Mouse (Mus musculus) midbrain, embryonic 10.5 days (tissue): ENCODE data around the gene Prkrip1. TPM values are rescaled to one million over a fixed set of nuclear protein-coding genes. Genes with fewer than 3 reads are reported as not detected.
"Not testable (repeated sequence)": the region's sequence is repeated elsewhere in the genome, so short reads cannot be mapped to it uniquely, and the experiment has no call there.

ENCODE experiments used
- DNase-seq: peaks from one replicate; pipeline ENCODE4 v3.0.0-alpha.2; 2017; ENCODE audit warnings: low spot score
- H3K27ac ChIP-seq: fragments of 300-500 bp; sonication (generic); replicated peaks from 2 replicates; pipeline ENCODE4 v1.5.1; 2016; ENCODE audit warnings: mild to moderate bottlenecking
- H3K27me3 ChIP-seq: fragments of 300-500 bp; sonication (generic); 2 replicates; pipeline ENCODE4 v1.6.1; 2016; ENCODE audit warnings: low read depth, mild to moderate bottlenecking; ENCODE audit not compliant: poor library complexity, severe bottlenecking
- H3K36me3 ChIP-seq: fragments of 300-500 bp; sonication (generic); 2 replicates; pipeline ENCODE4 v1.6.1; 2016; ENCODE audit warnings: mild to moderate bottlenecking, moderate library complexity
- H3K4me1 ChIP-seq: fragments of 300-500 bp; sonication (generic); 2 replicates; pipeline ENCODE4 v1.6.1; 2016
- H3K4me3 ChIP-seq: fragments of 300-500 bp; sonication (generic); 2 replicates; pipeline ENCODE4 v1.5.1; 2016; ENCODE audit warnings: mild to moderate bottlenecking, moderate library complexity
- H3K9me3 ChIP-seq: fragments of 300-500 bp; sonication (generic); replicated peaks from 2 replicates; pipeline ENCODE4 v1.6.1; 2016; ENCODE audit warnings: mild to moderate bottlenecking
- WGBS: fragments of 180-500 bp; shearing (Covaris S2); methylation state at CpG from one replicate; pipeline ENCODE4 v1.1.7; 2016; 5-methylcytosine and 5-hydroxymethylcytosine counted together
- polyA plus RNA-seq: library from polyadenylated mRNA; unstranded; fragments of >200 nt; fragmentation: Nextera tagmentation; extraction: Ambion mirVana; gene quantifications from 2 replicates; pipeline ENCODE4 v1.2.1, GENCODE M21; 2016

Gene Prkrip1
- polyA plus RNA-seq, 1 experiment from 2014 or later: 72.9 TPM

GRCm38 (mm10) chr5:136226246-136226876 is 27.6 kb upstream of the Prkrip1 start:
- peaks cover 5% of the 10 kb centered on the region for H3K27me3 ChIP-seq
- DNase-seq: no peak
- H3K9me3 ChIP-seq: no peaks in the 10 kb centered on the region
- no peak overlapping the region for H3K27ac ChIP-seq
- H3K4me1 ChIP-seq: peaks cover 8% of the 10 kb centered on the region
- no peak overlapping the region for H3K4me3 ChIP-seq
- 86% methylated on average over 7 of the region's 7 CpGs for WGBS
- H3K36me3 ChIP-seq: peaks cover 95% of the 10 kb centered on the region

- H3K4me3 ChIP-seq: no peak overlapping the region
- WGBS: 78% methylated on average over 12 of the region's 12 CpGs
- peaks cover 14% of the 10 kb centered on the region for H3K9me3 ChIP-seq
- no peaks in the 10 kb centered on the region for H3K4me1 ChIP-seq
- H3K27ac ChIP-seq: no peak overlapping the region
- H3K36me3 ChIP-seq: peaks cover 55% of the 10 kb centered on the region
- no peaks in the 10 kb centered on the region for H3K27me3 ChIP-seq
- no peak for DNase-seq
These were observed 19.8 kb upstream of the Prkrip1 start for GRCm38 (mm10) chr5:136218585-136218984.

GRCm38 (mm10) chr5:136217932-136218381 is 19.2 kb upstream of the Prkrip1 start:
- WGBS: 75% methylated on average over 4 of the region's 4 CpGs
- no peak for DNase-seq

GRCm38 (mm10) chr5:136217004-136217665 is 18.4 kb upstream of the Prkrip1 start:
- no peak overlapping the region for H3K27ac ChIP-seq
- peaks cover 14% of the 10 kb centered on the region for H3K9me3 ChIP-seq
- H3K4me1 ChIP-seq: no peaks in the 10 kb centered on the region
- peaks cover 41% of the 10 kb centered on the region for H3K36me3 ChIP-seq
- DNase-seq: no peak
- H3K27me3 ChIP-seq: no peaks in the 10 kb centered on the region
- H3K4me3 ChIP-seq: no peak overlapping the region
- WGBS: 85% methylated on average over 18 of the region's 18 CpGs

More at GRCm38 (mm10) chr5:136217932-136218381, 19.2 kb upstream of the Prkrip1 start:
- peaks cover 49% of the 10 kb centered on the region for H3K36me3 ChIP-seq
- H3K27ac ChIP-seq: no peak overlapping the region
- no peaks in the 10 kb centered on the region for H3K27me3 ChIP-seq
- H3K4me3 ChIP-seq: no peak overlapping the region
- H3K9me3 ChIP-seq: peaks cover 14% of the 10 kb centered on the region
- no peaks in the 10 kb centered on the region for H3K4me1 ChIP-seq

- no peak overlapping the region for H3K27ac ChIP-seq
- no peak overlapping the region for H3K4me3 ChIP-seq
- peaks cover 16% of the 10 kb centered on the region for H3K9me3 ChIP-seq
- no peaks in the 10 kb centered on the region for H3K4me1 ChIP-seq
- H3K36me3 ChIP-seq: peaks cover 29% of the 10 kb centered on the region
- 92% methylated on average over 5 of the region's 5 CpGs for WGBS
- no peak for DNase-seq
- no peaks in the 10 kb centered on the region for H3K27me3 ChIP-seq
These were observed 17.2 kb upstream of the Prkrip1 start for GRCm38 (mm10) chr5:136215958-136216357.

GRCm38 (mm10) chr5:136215211-136215610 is 16.4 kb upstream of the Prkrip1 start:
- no peak overlapping the region for H3K4me3 ChIP-seq
- no peaks in the 10 kb centered on the region for H3K27me3 ChIP-seq
- H3K9me3 ChIP-seq: peaks cover 16% of the 10 kb centered on the region
- H3K4me1 ChIP-seq: no peaks in the 10 kb centered on the region
- H3K27ac ChIP-seq: no peak overlapping the region
- H3K36me3 ChIP-seq: peaks cover 23% of the 10 kb centered on the region
- DNase-seq: no peak
- WGBS: 88% methylated on average over 3 of the region's 3 CpGs

GRCm38 (mm10) chr5:136213716-136214115 is 15.0 kb upstream of the Prkrip1 start:
- DNase-seq: no peak
- Histone ChIP-seq H3K27me3 (no peaks in the 10 kb centered on the region), H3K36me3 (peaks cover 9% of the 10 kb centered on the region), H3K27ac (no peak overlapping the region), H3K9me3 (peaks cover 16% of the 10 kb centered on the region), H3K4me1 (no peaks in the 10 kb centered on the region), H3K4me3 (no peak overlapping the region)
- 86% methylated on average over 5 of the region's 5 CpGs for WGBS

GRCm38 (mm10) chr5:136212716-136213115 is 14.0 kb upstream of the Prkrip1 start:
- Histone ChIP-seq H3K27ac (no peak overlapping the region), H3K9me3 (peaks cover 16% of the 10 kb centered on the region), H3K4me3 (no peak overlapping the region), H3K27me3 (no peaks in the 10 kb centered on the region), H3K36me3 (no peaks in the 10 kb centered on the region), H3K4me1 (no peaks in the 10 kb centered on the region)
- DNase-seq: no peak
- WGBS: 92% methylated on average over 11 of the region's 11 CpGs

GRCm38 (mm10) chr5:136211341-136212102 is 12.8 kb upstream of the Prkrip1 start:
- 88% methylated on average over 14 of the region's 14 CpGs for WGBS
- not testable (repeated sequence) for H3K36me3 ChIP-seq, H3K27ac ChIP-seq, DNase-seq, H3K4me3 ChIP-seq, H3K27me3 ChIP-seq, H3K4me1 ChIP-seq
- peaks cover 16% of the 10 kb centered on the region for H3K9me3 ChIP-seq

- Histone ChIP-seq H3K27ac (no peak overlapping the region), H3K9me3 (peaks cover 7% of the 10 kb centered on the region), H3K36me3 (no peaks in the 10 kb centered on the region), H3K4me1 (no peaks in the 10 kb centered on the region), H3K27me3 (no peaks in the 10 kb centered on the region), H3K4me3 (no peak overlapping the region)
- WGBS: 73% methylated on average over 5 of the region's 5 CpGs
- no peak for DNase-seq
These were observed 11.8 kb upstream of the Prkrip1 start for GRCm38 (mm10) chr5:136210549-136210948.

GRCm38 (mm10) chr5:136201832-136202231 is 3.1 kb upstream of the Prkrip1 start:
- Histone ChIP-seq H3K4me3 (no peak overlapping the region), H3K9me3 (no peaks in the 10 kb centered on the region; the same call in 1 of the 2 replicates), H3K4me1 (peaks cover 25% of the 10 kb centered on the region), H3K27ac (no peak overlapping the region), H3K27me3 (no peaks in the 10 kb centered on the region), H3K36me3 (peaks cover 9% of the 10 kb centered on the region)
- 35% methylated on average over 7 of the region's 7 CpGs for WGBS
- peak; percentile 73 for DNase-seq

GRCm38 (mm10) chr5:136199526-136199925 is 763 bp upstream of the Prkrip1 start:
- peak; percentile 28 for DNase-seq
- Histone ChIP-seq H3K27ac (peak overlapping the region; percentile 94), H3K27me3 (no peaks in the 10 kb centered on the region), H3K9me3 (no peaks in the 10 kb centered on the region; the same call in 1 of the 2 replicates), H3K4me3 (peak overlapping the region; percentile 76), H3K4me1 (peaks cover 25% of the 10 kb centered on the region), H3K36me3 (peaks cover 32% of the 10 kb centered on the region)
- 34% methylated on average over 11 of the region's 11 CpGs for WGBS
